Mouse (Mus musculus) liver, embryonic 11.5 days (tissue): ENCODE results near the gene Slc25a51. TPM values are rescaled to one million over a fixed set of nuclear protein-coding genes. Genes with fewer than 3 reads are reported as not detected.

Experiments used
- ATAC-seq: fragments of 200-750 bp; cut with Nextera tagmentation; replicated peaks from 2 replicates; pipeline ENCODE4 v1.8.0; 2017; ENCODE audit warnings: moderate number of reproducible peaks, mild to moderate bottlenecking, moderate TSS enrichment, moderate library complexity; ENCODE audit not compliant: low FRiP score
- DNase-seq: peaks from one replicate; pipeline ENCODE4 v3.0.0-alpha.2; 2017; ENCODE audit warnings: low spot score
- H3K27ac ChIP-seq: fragments of 300-500 bp; sonication (generic); 2 replicates; pipeline ENCODE4 v1.5.1; 2014; ENCODE audit warnings: mild to moderate bottlenecking, low read depth, low read length, control low read depth
- H3K27me3 ChIP-seq: fragments of 300-500 bp; sonication (generic); replicated peaks from 2 replicates; pipeline ENCODE4 v1.6.1; 2014; ENCODE audit warnings: low read length, mixed read lengths; ENCODE audit not compliant: control insufficient read depth, insufficient read depth
- H3K36me3 ChIP-seq: fragments of 300-500 bp; sonication (generic); 2 replicates; pipeline ENCODE4 v1.6.1; 2014; ENCODE audit warnings: mild to moderate bottlenecking, low read length, moderate library complexity, mixed read lengths; ENCODE audit not compliant: control insufficient read depth, insufficient read depth
- H3K4me1 ChIP-seq: fragments of 300-500 bp; sonication (generic); replicated peaks from 2 replicates; pipeline ENCODE4 v1.6.1; 2014; ENCODE audit warnings: low read length, mixed read lengths; ENCODE audit not compliant: control insufficient read depth, insufficient read depth
- H3K4me2 ChIP-seq: fragments of 300-500 bp; sonication (generic); 2 replicates; pipeline ENCODE4 v1.6.1; 2014; ENCODE audit warnings: mild to moderate bottlenecking, control low read depth, moderate library complexity
- H3K4me3 ChIP-seq: fragments of 300-500 bp; sonication (generic); 2 replicates; pipeline ENCODE4 v1.5.1; 2014; ENCODE audit warnings: low read depth, low read length, control low read depth
- H3K9ac ChIP-seq: fragments of 300-500 bp; sonication (generic); 2 replicates; pipeline ENCODE4 v1.6.1; 2014; ENCODE audit warnings: low read depth, low read length, control low read depth
- H3K9me3 ChIP-seq: fragments of 300-500 bp; sonication (generic); 2 replicates; pipeline ENCODE4 v1.6.1; 2016; ENCODE audit warnings: low read length, inconsistent platforms, mixed read lengths; ENCODE audit not compliant: control insufficient read depth
- WGBS: fragments of 180-500 bp; shearing (Covaris S2); extraction: QIAGEN DNeasy Blood & Tissue Kit; methylation state at CpG from one replicate; pipeline ENCODE4 v1.1.7; 2014; 5-methylcytosine and 5-hydroxymethylcytosine counted together
- polyA plus RNA-seq: library from polyadenylated mRNA; unstranded; fragments of >200 nt; fragmentation: Nextera tagmentation; extraction: Ambion mirVana; gene quantifications from 2 replicates; pipeline ENCODE4 v1.2.1, GENCODE M21; 2014

Gene Slc25a51
- polyA plus RNA-seq, 1 experiment from 2014 or later, result 81.6 TPM

GRCm38 (mm10) chr4:45445235-45445634 is 36.7 kb upstream of the Slc25a51 start:
- H3K27ac ChIP-seq, result no peak overlapping the region
- no peaks in the 10 kb centered on the region for H3K4me1 ChIP-seq
- no peaks in the 10 kb centered on the region for H3K27me3 ChIP-seq
- no peak overlapping the region for H3K4me3 ChIP-seq
- DNase-seq (no peak), ATAC-seq (no peak)
- 57% methylated on average over 3 of the region's 3 CpGs for WGBS
- no peak overlapping the region for H3K9ac ChIP-seq
- no peak overlapping the region for H3K4me2 ChIP-seq
- no peaks in the 10 kb centered on the region for H3K9me3 ChIP-seq
- H3K36me3 ChIP-seq, result peaks cover 4% of the 10 kb centered on the region

GRCm38 (mm10) chr4:45444813-45445212 is 36.2 kb upstream of the Slc25a51 start:
- Histone ChIP-seq H3K4me2 (no peak overlapping the region), H3K27ac (no peak overlapping the region), H3K36me3 (peaks cover 5% of the 10 kb centered on the region), H3K27me3 (no peaks in the 10 kb centered on the region), H3K4me1 (0 out of 2 replicates have a peak, but pooled peaks cover under 1% of the 10 kb centered on the region), H3K9me3 (no peaks in the 10 kb centered on the region), H3K4me3 (no peak overlapping the region), H3K9ac (no peak overlapping the region)
- ATAC-seq (no peak), DNase-seq (no peak)
- 50% methylated on average over 4 of the region's 4 CpGs for WGBS

- 0 out of 2 replicates have a peak, but pooled peaks cover 8% of the 10 kb centered on the region for H3K4me1 ChIP-seq
- peaks cover 5% of the 10 kb centered on the region for H3K36me3 ChIP-seq
Measured at GRCm38 (mm10) chr4:45443652-45444051, 35.1 kb upstream of the Slc25a51 start.

GRCm38 (mm10) chr4:45442237-45442636 is 33.7 kb upstream of the Slc25a51 start:
- 0 out of 2 replicates have a peak, but pooled peaks cover 8% of the 10 kb centered on the region for H3K4me1 ChIP-seq
- H3K9me3 ChIP-seq, result no peaks in the 10 kb centered on the region
- 79% methylated on average over 3 of the region's 3 CpGs for WGBS
- DNase-seq, result no peak
- no peak overlapping the region for H3K4me3 ChIP-seq
- H3K9ac ChIP-seq, result no peak overlapping the region
- no peak overlapping the region for H3K4me2 ChIP-seq
- H3K27ac ChIP-seq, result no peak overlapping the region
- peaks cover 5% of the 10 kb centered on the region for H3K36me3 ChIP-seq
- ATAC-seq, result no peak
- no peaks in the 10 kb centered on the region for H3K27me3 ChIP-seq

More at GRCm38 (mm10) chr4:45443652-45444051, 35.1 kb upstream of the Slc25a51 start:
- Histone ChIP-seq H3K27me3 (no peaks in the 10 kb centered on the region), H3K4me3 (no peak overlapping the region), H3K9ac (no peak overlapping the region), H3K4me2 (no peak overlapping the region), H3K27ac (no peak overlapping the region), H3K9me3 (no peaks in the 10 kb centered on the region)
- ATAC-seq (no peak), DNase-seq (no peak)
- WGBS, result 72% methylated on average over 7 of the region's 7 CpGs

- no peaks in the 10 kb centered on the region for H3K27me3 ChIP-seq
- H3K36me3 ChIP-seq, result peaks cover 3% of the 10 kb centered on the region; the same call in 1 of the 2 replicates
- H3K4me3 ChIP-seq, result no peak overlapping the region
- ATAC-seq, result no peak
- 0 out of 2 replicates have a peak, but pooled peaks cover 8% of the 10 kb centered on the region for H3K4me1 ChIP-seq
- H3K4me2 ChIP-seq, result no peak overlapping the region
- WGBS, result 71% methylated on average over 1 of the region's 1 CpGs
- DNase-seq, result no peak
- H3K9ac ChIP-seq, result no peak overlapping the region
- no peak overlapping the region for H3K27ac ChIP-seq
- no peaks in the 10 kb centered on the region for H3K9me3 ChIP-seq
Measured at GRCm38 (mm10) chr4:45441778-45442177, 33.2 kb upstream of the Slc25a51 start.

- 51% methylated on average over 5 of the region's 5 CpGs for WGBS
- Histone ChIP-seq H3K4me3 (no peak overlapping the region), H3K9ac (no peak overlapping the region), H3K4me1 (0 out of 2 replicates have a peak, but pooled peaks cover 12% of the 10 kb centered on the region), H3K9me3 (no peaks in the 10 kb centered on the region), H3K36me3 (peaks cover 3% of the 10 kb centered on the region; the same call in 1 of the 2 replicates), H3K27ac (no peak overlapping the region), H3K27me3 (no peaks in the 10 kb centered on the region), H3K4me2 (no peak overlapping the region)
- no peak for DNase-seq
- no peak for ATAC-seq
Measured at GRCm38 (mm10) chr4:45439281-45439680, 30.7 kb upstream of the Slc25a51 start.

- Histone ChIP-seq H3K4me1 (0 out of 2 replicates have a peak, but pooled peaks cover 12% of the 10 kb centered on the region), H3K27ac (no peak overlapping the region), H3K36me3 (peaks cover 3% of the 10 kb centered on the region; the same call in 1 of the 2 replicates), H3K27me3 (no peaks in the 10 kb centered on the region), H3K9me3 (no peaks in the 10 kb centered on the region), H3K4me3 (no peak overlapping the region), H3K9ac (no peak overlapping the region), H3K4me2 (no peak overlapping the region)
- ATAC-seq (no peak), DNase-seq (no peak)
- WGBS, result 65% methylated on average over 3 of the region's 3 CpGs
Measured at GRCm38 (mm10) chr4:45437010-45437409, 28.4 kb upstream of the Slc25a51 start.

- 0 out of 2 replicates have a peak, but pooled peaks cover 12% of the 10 kb centered on the region for H3K4me1 ChIP-seq
- no peak overlapping the region for H3K4me2 ChIP-seq
- peaks cover 3% of the 10 kb centered on the region; the same call in 1 of the 2 replicates for H3K36me3 ChIP-seq
- no peak overlapping the region for H3K27ac ChIP-seq
- no peaks in the 10 kb centered on the region for H3K27me3 ChIP-seq
- no peak overlapping the region for H3K9ac ChIP-seq
- WGBS, result 64% methylated on average over 7 of the region's 7 CpGs
- no peaks in the 10 kb centered on the region for H3K9me3 ChIP-seq
- ATAC-seq (no peak), DNase-seq (no peak)
- no peak overlapping the region for H3K4me3 ChIP-seq
Measured at GRCm38 (mm10) chr4:45436383-45436913, 27.9 kb upstream of the Slc25a51 start.

GRCm38 (mm10) chr4:45435899-45436298 is 27.3 kb upstream of the Slc25a51 start:
- Histone ChIP-seq H3K4me2 (no peak overlapping the region), H3K27me3 (no peaks in the 10 kb centered on the region), H3K9ac (no peak overlapping the region), H3K4me3 (no peak overlapping the region), H3K36me3 (peaks cover 3% of the 10 kb centered on the region; the same call in 1 of the 2 replicates), H3K27ac (no peak overlapping the region), H3K4me1 (0 out of 2 replicates have a peak, but pooled peaks cover 12% of the 10 kb centered on the region), H3K9me3 (no peaks in the 10 kb centered on the region)
- DNase-seq, result no peak
- ATAC-seq, result no peak
- WGBS, result 57% methylated on average over 2 of the region's 2 CpGs
